ENCODE assay signal across 12 mouse cellular contexts in the genomic region with DNA sequence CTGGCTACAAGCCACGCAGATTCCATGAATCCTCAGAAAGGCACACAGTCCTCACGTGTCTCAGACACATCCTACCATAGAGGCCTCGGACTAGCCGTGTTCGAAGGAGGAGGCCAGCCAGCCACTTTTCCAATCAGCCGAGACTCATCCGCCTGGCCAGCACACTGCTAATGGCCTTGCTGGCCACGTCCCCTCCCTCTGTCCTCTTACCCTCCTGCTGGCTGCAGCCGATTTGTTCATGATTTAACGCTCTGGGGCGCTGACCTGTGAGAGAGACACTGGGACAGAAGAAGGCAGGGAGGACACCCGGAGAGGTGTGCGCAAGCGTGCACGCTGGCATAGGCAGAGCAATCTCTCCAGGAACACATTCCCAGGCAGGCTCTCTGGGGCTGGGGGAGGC.
"Had no signal": no experiment of that assay in that cellular context is flagged by ENCODE, and none has a peak within 500 bp of the region (broad histone marks: within the 10 kb centered on the region; RNA-seq: fewer than 3 reads in every experiment).

No protein-coding gene starts in this region.

- H3K36me3 ChIP-seq: intestine, embryonic 15.5 days; limb, embryonic 12.5 days; liver, embryonic 13.5 days; midbrain, embryonic 13.5 days; stomach, embryonic 15.5 days had no signal

- H3K27me3 ChIP-seq: intestine, embryonic 15.5 days; liver, embryonic 13.5 days; stomach, embryonic 15.5 days had no signal

- H3K4me3 ChIP-seq: intestine, embryonic 15.5 days; layer of hippocampus, adult 2 months; limb, embryonic 12.5 days; liver, embryonic 13.5 days; midbrain, embryonic 13.5 days; stomach, embryonic 15.5 days had no signal

- H3K9me3 ChIP-seq: intestine, embryonic 15.5 days; liver, embryonic 13.5 days; midbrain, embryonic 13.5 days; stomach, embryonic 15.5 days had no signal

- H3K9ac ChIP-seq: intestine, embryonic 15.5 days; limb, embryonic 12.5 days; liver, embryonic 13.5 days; liver, postnatal 0 days; midbrain, embryonic 13.5 days; stomach, embryonic 15.5 days had no signal

- DNase-seq: liver; liver, embryonic 13.5 days; liver, postnatal 0 days; lung, postnatal 36 days; right cerebral cortex, postnatal 14 days; thymus, adult 2 months; thymus, postnatal 36 days had no signal

- ATAC-seq: intestine, embryonic 15.5 days; liver, postnatal 0 days; midbrain, embryonic 13.5 days had no signal

- H3K27ac ChIP-seq: intestine, embryonic 15.5 days; layer of hippocampus, adult 2 months; limb, embryonic 12.5 days; liver, embryonic 13.5 days; midbrain, embryonic 13.5 days; stomach, embryonic 15.5 days had no signal

- H3K4me2 ChIP-seq: intestine, embryonic 15.5 days; limb, embryonic 12.5 days; liver, embryonic 13.5 days; midbrain, embryonic 13.5 days; stomach, embryonic 15.5 days had no signal
